Mouse (Mus musculus): ENCODE measurements around the gene Gm26657. TPM values are rescaled to one million over a fixed set of nuclear protein-coding genes. Genes with fewer than 3 reads are reported as not detected.

Gene Gm26657
- not detected for polyA plus RNA-seq (2015; fragmentation: Illumina TruSeq; extraction: RNeasy Lipid Tissue Mini Kit (QIAGEN cat#74804); ENCODE audit: insufficient read depth, low read depth, low replicate concordance)

DNA sequence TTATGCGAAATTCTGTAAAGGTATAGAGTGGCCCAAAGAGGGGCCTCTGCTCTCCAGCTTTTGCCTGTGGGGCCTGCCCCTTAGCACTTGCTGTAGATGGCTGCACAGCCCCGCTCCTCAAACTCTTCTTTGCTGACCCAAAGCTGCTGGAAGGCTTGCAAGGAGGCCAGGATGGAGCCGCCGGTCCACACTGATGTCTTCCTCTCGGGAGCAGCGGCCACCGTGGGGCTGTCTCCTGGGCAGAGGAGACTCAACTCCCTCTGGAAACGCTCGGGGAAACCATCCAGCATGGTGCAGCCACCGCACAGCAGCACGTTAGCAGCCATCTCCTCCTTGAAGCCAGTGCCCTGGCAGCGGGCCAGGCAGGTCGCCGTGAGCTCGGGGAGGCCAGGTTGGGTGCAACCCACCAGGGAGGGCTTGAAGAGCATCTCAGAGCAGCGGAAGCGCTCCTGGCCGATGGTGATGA is at the start of gene Gm26657:
Gene Gm26657, plus strand, starts transcription at position 51 of the 466 bp plus-strand sequence.

DNA sequence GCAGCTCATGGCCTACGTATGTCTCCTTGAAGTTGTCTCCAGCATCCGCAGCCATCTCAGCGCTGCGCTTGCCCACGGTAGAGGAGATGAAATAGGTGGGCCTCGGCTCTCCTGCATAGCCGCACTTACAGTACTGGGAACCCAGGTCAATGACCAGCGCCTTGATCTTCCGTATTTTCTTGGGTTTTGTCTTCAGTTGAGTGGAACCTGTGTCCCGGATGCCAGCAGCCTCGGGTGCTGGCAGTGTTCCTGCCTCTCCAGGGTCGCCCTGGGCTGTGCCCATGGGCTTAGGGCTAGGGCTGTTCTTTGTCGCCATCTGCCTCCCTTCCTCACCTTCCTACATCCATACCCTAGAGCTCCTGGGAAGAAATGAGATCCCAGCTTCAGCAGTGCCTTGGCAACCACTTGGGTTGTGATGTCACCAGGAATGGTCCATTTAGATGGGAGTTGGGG is 1.2 kb downstream of the Gm26657 start, which contains the start of gene Actl7b:
Gene Actl7b, minus strand, starts transcription at position 403 of the 453 bp plus-strand sequence.

DNA sequence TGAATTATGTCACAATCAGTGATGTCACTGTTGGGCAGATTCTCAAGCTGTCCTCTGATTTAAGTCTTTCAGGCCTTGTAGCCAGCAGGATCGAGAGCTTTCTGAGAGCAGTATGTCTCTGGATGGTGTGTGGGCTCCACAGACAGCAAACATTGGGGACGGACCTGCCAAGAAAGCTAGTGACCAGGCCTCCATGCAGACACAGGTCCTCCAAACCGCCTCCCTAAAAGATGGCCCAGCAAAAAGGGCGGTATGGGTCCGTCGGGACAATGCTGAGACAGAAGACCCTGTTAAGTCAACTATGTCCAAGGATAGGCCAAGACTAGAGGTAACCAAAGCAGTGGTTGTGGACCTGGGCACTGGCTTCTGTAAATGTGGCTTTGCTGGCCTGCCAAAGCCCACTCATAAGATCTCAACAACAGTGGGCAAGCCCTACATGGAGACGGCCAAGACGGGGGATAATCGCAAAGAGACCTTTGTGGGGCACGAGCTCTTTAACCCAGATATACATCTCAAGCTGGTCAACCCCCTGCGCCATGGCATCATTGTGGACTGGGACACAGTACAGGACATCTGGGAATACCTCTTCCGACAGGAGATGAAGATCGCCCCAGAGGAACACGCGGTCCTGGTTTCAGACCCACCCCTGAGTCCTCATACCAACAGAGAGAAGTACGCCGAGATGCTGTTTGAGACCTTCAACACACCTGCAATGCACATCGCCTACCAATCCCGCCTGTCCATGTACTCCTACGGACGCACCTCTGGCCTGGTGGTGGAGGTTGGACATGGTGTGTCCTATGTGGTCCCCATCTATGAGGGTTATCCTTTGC is 3.7 kb downstream of the Gm26657 start, which contains the start of gene Actl7a:
Gene Actl7a, plus strand, starts transcription at position 51 of the 833 bp plus-strand sequence.

Other genes with a start within 250 kb of the Gm26657 start
- gene Actl7b, start 1.4 kb downstream of the Gm26657 start, polyA plus RNA-seq (2015; fragmentation: Illumina TruSeq; extraction: RNeasy Lipid Tissue Mini Kit (QIAGEN cat#74804); ENCODE audit: insufficient read depth, low read depth, low replicate concordance): not detected
- gene Actl7a, start 3.3 kb downstream of the Gm26657 start, polyA plus RNA-seq (2015; fragmentation: Illumina TruSeq; extraction: RNeasy Lipid Tissue Mini Kit (QIAGEN cat#74804); ENCODE audit: insufficient read depth, low read depth, low replicate concordance): not detected
- gene Elp1, start 62.3 kb downstream of the Gm26657 start, polyA plus RNA-seq (2015; fragmentation: Illumina TruSeq; extraction: RNeasy Lipid Tissue Mini Kit (QIAGEN cat#74804); ENCODE audit: insufficient read depth, low read depth, low replicate concordance): 12.2 TPM
- 3.4 TPM for gene Fam206a, start 62.3 kb downstream of the Gm26657 start, polyA plus RNA-seq (2015; fragmentation: Illumina TruSeq; extraction: RNeasy Lipid Tissue Mini Kit (QIAGEN cat#74804); ENCODE audit: insufficient read depth, low read depth, low replicate concordance)
- gene Ctnnal1, start 125.1 kb downstream of the Gm26657 start, polyA plus RNA-seq (2015; fragmentation: Illumina TruSeq; extraction: RNeasy Lipid Tissue Mini Kit (QIAGEN cat#74804); ENCODE audit: insufficient read depth, low read depth, low replicate concordance): 4.2 TPM
- gene Tmem245, start 207.4 kb downstream of the Gm26657 start, polyA plus RNA-seq (2015; fragmentation: Illumina TruSeq; extraction: RNeasy Lipid Tissue Mini Kit (QIAGEN cat#74804); ENCODE audit: insufficient read depth, low read depth, low replicate concordance): 3.5 TPM

All from pancreas, adult 10 weeks (tissue).